Mouse (Mus musculus) thymus, adult 2 months (tissue): ENCODE data around the gene Bcl7c.

Source experiments
- CTCF ChIP-seq: fragments of 200-500 bp; IDR thresholded peaks from 2 replicates; pipeline ENCODE4 v1.5.1; 2012; ENCODE audit warnings: mild to moderate bottlenecking, control low read depth, low read length, moderate library complexity, borderline replicate concordance; ENCODE audit not compliant: control insufficient read depth, poor library complexity, insufficient read depth; ENCODE audit errors: extremely low read depth
- POLR2A ChIP-seq: fragments of 200-500 bp; IDR thresholded peaks from 2 replicates; pipeline ENCODE4 v1.6.1; 2012; ENCODE audit warnings: mild to moderate bottlenecking, low read length, control low read depth, moderate library complexity; ENCODE audit not compliant: control insufficient read depth, poor library complexity, insufficient read depth; ENCODE audit errors: extremely low read depth

DNA sequence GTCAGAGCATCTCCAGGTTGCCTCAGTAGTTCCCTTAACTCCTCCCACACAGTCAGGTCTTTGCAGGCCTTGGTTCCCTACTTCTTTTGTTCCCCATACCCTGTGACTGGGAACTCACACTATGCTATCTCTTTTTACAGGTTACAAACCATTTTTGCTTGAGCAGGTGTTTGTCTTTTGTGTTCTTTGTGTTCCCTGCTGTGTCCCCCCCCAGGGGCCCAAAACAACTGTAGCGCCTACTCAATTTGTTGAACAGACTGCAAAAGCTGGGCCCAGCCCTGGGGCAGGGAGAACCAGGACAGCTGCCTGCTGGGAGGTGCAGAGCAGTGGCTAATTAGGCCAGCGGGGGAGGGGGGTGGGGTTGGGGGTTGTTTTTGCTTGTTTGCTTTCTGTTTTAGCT is 90.8 kb downstream of the Bcl7c start:
- TF ChIP-seq CTCF, result no peak
- TF ChIP-seq POLR2A, result no peak
